Mouse (Mus musculus) T-helper 17 cell (primary cell): ENCODE measurements around the gene Lrba.

Source experiments
- in situ Hi-C, 2 experiments: fragments of 300-600 bp; cut with MboI, MseI; formaldehyde crosslinking; loops; 1 replicate in 1 of 2; 2 replicates in 1 of 2; pipeline ENCODE4 v1.15.1; 2025; ENCODE audit warnings: high pct_unique_total_duplicates in 2 of 2

Gene Lrba

DNA sequence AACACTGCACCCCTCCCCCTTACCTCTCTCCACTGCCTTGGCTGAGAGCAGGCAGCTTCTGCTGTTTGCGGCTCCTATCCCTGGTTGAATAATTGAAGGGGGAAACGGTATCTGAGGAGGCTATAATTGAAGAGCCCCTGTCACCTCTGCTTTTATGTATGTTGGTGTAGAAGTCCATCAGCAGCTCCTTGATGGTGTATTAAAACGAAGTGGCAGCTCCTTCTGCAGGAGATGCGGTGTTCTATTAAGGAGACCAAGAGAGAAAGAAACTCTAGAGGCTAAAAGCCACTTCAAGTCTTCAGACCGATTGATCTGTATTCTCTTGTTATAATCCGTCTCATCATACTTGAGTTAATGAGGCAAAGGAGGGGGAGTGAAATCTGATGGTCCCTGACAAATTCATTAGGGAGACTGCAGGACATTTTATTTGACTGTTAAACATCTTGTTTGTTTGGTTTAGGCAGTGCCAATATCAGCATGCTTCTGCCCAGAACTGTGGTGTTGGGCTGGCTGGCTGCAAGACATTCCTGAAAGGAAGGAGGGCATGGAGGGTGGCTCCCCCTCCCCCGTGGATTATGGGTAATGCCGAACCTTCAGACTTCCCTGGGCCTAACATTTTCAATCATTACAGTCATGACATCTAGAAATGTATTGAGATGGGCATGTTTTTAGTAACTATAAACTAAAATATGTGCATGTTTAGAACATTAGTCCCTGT is 326.7 kb downstream of the Lrba start:
- in situ Hi-C loops: no loop called here

DNA sequence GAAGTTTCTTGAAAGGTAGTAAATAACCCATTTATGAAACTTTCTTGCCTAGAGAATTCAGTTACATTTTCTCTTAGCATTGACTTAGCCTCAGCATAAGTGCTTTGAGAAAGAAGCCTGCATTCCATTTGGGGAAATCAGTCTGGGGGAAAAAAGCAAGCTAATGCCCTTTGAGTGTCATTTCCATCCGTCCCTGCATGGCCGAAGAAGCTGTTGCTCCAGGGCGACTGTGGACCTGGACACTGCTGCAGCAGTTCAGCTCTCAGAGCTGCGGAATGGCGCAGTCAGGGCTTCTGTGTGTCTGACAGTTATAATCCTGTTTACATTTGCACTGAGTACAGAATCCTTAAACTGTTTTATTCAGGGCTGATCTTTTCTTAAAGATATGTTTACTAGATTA is 327.7 kb downstream of the Lrba start:
- in situ Hi-C loops: no loop called here

DNA sequence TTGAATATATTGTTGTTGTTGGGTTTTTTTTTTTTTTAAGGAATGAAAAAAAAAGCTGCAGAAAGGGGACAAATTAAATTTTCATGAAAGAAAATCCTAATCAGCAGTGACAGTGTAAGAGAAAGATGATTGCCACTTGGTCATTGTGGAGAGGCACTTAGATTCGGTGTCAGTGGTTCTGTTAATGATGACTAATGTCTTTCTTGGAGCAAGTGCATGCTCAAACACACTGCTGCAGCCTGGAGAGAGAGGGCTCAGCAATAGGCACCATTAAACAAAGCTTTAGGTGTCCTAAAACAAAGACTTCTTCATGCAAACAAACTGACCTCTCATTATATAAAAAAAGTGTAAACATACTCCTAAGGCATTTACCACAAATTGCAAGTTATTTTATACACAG is 334.5 kb downstream of the Lrba start:
- in situ Hi-C loops: no loop called here

DNA sequence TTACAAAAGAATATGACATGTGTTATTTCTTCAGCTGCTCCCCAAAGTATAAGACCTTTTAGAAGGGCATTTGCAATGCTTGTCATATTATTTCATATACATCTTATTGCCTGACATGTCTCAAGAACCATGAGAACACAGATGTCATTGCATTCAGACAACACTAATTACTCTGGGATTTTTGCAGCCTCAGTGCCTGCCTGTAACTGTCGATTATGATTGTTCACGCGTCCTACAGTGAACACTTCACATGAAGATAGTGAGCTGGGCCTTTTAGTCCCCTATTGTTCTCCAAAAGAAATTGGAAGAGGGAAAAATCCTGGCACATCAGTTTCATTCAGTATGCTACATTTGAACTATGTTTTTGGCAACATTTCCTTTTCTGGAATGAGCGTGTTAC is 335.2 kb downstream of the Lrba start:
- in situ Hi-C loops: no loop called here

DNA sequence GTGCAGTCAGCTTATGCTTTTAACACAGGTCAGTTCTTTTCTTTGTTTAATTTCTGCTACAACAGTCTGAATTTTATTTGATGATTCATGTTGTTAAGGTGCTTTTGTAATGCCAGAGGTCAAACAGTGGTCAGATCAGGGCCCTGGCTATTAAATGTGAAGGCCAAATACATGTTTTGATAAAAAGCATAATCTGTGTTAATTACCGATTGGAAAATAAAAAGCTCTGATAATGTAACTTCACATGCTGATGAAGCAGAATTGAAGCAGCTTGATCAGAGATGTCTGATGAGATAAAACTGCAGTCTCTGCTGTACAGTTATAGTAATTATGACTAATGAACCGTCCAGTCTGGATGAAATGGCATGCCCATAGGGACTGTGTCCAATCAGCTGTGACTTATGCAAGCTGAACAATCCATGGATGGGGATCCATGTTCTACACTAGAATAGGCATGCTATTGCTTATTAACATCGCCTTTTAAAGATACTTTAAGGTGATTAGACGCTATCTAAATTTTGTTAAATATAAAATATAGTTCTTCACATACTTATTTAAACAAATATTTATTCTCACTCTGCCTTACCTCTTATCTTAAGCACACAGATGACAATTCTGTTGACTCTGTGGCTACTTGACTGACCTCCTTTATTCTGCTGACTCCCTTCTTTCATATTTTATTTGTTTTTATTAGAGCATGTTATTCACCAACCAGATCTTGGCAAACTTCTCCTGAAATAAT is 336.0 kb downstream of the Lrba start:
- in situ Hi-C loops: no loop called here

DNA sequence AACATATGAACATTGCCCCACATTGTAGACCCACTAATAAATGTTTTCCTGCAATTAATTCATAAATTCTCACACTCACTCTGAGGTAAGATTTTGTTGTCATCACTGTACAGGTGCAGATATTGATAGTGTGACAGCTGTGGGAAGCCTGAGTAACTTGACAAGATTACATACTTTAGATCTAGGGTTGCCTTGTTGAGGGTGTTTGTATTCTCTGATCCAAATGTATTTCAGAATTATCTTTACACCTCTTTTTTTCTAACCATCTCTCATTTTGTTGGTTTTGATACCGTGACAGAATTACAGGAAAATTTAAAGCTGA is 336.5 kb downstream of the Lrba start:
- in situ Hi-C loops: no loop called here

DNA sequence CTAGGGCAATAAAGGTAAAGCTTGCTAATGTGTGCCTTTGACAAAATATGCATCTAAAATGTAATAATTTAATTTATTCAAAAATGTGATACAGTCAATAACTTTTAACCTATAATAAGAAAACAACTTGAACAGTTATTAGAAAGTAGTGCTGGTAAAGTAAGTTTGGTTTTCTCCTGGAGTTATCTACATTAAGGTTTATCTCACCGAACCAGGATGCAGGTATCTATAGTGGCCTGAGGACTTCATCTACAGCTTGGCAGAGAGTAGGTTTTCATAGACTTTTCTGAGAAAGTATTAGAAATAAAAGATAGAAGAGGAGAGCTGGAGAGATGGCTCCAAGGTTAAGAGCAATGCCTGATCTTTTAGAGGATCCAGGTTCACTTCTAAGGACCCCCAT is 336.9 kb downstream of the Lrba start:
- in situ Hi-C loops: no loop called here

DNA sequence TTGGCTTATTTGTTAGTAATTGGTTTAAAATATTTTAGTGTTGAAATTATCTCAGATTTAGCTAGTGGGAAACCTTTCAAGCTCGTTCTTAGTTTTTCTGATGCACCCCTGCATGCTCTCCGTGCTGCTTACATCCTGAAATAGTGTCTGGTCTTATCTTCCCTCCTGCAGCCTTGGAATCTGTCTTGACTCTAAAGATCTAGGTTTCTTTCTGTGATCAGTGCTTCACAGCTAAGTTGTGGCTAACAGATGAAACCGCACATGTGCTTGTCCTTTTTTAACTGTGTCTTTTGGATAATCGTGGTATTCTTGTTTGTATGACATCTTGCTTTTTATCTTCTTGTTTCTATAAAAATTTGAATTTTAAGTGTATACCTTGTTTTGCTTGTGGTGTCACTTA is 342.8 kb downstream of the Lrba start:
- in situ Hi-C loops: no loop called here

DNA sequence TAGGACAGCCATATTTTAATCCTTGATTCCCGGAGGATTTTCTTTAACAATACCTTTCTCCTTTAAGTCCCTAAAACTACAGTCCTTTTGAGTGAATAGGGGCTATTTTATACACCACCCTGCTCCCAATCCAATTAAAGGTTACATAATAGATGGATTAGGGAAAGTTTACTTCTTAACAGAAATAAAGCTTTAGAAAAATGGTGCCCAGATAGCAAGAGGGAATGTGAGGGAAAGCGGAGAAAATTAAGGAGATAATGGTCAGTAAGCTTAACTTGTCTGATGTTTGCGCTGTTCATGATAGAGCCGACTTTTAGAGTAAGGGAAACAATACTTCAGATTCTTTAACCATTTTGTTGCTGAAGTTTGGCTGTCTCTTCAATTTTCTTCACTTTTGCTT is 347.0 kb downstream of the Lrba start:
- in situ Hi-C loops: no loop called here

DNA sequence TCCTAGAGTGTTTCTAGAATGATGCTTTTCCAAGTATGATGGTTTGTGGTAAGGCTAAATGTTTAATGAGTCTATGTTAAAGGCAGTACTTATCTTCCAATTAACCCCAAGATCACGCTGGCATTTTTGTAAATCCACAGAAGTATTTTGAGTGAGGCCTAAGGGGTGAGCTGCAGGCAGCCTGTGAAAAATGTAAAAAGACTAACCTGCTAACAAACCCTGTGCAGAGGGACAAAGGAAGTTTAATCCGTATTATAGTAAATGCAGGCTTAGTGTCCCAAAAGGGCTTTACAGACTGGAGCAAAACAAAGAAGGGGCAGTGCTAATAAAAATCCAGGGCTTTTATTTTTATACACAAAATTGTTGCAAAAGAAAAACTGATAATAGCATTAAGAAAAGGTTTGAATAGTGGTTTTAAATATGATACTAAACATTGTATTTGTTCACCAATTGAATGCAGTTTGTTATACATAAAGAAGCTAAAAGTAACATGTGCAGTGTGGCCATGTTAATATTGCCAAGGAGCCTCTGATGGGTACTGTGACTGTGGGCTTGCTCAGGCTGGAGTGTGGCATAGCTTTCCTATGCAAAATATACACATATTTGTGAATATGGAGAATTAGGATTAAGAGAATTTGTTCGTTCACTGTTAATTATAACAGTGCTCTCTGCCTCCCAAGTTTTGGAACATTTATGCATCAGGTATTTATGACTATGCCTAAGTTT is 348.2 kb downstream of the Lrba start:
- in situ Hi-C loops: no loop called here

DNA sequence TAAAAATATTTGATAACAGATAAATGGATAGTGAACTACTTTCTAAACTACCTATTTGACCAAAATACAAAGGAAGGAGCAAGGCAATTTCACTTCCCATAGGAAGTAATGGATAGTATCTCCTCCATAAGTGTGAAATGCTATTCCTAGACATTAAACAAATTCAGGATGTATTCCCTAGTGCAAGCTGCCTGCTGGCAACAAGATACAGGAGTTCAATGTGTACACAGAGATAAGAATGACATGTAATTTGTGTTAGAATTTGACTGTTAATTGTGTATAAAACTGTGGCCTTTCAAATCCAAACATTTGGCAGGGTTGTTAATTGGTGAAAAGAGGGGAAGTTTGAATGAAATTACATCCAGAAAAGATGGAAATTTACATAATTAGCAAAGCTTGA is 350.8 kb downstream of the Lrba start:
- in situ Hi-C loops: no loop called here

DNA sequence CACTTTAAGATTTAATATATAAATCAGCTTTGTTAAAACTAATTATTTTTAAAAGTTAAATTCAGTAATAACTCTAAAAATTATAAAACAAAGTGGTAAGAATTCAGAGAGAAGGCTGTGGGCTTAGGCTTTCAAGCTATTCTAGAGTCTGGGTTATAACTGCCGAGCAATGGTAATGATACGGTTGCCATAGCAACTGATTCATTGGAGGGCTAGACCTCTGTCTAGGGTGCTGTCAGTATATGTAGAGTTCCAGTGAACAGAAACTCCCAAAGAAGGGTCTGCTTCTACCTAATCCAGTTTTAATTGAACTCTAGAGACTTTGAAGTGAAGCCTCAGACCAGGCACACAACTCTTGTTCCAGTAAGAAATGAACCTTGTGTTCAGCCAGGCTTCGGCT is 377.8 kb downstream of the Lrba start:
- in situ Hi-C loops: no loop called here

DNA sequence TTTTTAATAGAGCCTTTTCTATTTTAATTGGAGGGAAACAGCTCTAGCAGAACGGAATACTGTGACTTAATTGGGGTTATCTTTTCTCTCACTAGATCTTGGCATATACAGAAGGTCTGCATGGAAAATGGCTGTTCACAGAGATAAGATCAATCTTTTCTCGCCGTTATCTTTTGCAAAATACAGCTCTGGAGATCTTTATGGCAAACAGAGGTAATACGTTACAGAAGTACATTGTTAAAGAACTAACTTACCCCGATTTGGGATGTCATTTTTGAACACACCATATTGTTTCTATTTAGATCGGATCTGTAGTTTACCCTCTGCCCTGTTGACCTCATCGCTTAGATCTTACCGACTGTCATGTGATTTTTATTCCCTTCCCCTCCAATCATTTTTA is 381.3 kb downstream of the Lrba start:
- in situ Hi-C loops: no loop called here

DNA sequence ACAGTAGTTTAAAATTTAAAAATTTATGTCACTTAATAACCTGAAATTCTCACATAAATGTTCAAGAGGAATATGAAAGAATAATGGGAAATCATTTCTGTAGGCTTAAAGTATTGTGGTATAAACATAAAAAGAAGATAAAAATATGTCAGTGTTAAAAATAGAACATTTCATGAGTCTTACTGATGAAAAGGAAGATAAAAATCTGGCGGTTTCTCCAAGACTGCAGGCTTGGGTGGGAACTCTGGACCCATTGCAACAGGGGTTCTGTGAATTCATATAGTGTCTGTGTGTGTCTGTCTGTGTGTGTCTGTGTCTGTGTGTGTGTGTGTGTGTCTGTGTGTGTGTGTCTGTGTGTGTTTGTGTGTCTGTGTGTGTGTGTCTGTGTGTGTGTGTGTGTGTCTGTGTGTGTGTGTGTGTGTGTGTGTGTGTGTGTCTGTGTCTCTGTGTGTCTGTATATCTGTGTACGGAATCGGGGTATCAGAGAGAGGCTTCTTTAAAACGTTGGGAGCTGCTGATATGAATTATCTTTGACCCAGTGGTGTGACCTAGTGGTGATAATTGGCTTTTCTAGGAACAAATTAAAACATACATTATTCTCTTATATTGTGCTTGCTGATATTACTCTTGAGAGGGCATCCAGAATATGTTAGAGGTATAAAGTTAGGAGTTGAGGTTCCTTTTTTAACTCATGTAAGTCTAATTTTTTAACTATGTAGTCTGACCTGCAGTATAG is 402.7 kb downstream of the Lrba start:
- in situ Hi-C loops: no loop called here

DNA sequence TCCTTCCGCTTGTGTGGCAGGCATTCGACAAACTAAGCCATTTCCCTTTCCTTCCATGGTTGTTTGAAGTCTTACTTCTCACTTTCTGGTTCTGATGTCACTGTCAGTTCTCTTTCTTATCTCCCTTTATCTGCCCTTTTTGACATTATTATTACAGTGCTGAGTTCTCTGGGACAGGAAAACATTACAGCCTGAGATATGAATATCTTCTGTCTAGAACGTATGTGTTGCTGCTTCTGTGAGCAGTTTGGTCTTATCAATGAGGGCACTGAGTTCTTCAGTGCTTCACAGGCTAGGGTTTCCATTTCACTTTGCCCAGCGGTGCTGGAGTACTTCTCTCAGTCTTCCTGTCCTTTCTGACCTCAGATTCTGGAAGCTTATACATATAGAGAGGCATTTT is 404.9 kb downstream of the Lrba start:
- in situ Hi-C loops: no loop called here

DNA sequence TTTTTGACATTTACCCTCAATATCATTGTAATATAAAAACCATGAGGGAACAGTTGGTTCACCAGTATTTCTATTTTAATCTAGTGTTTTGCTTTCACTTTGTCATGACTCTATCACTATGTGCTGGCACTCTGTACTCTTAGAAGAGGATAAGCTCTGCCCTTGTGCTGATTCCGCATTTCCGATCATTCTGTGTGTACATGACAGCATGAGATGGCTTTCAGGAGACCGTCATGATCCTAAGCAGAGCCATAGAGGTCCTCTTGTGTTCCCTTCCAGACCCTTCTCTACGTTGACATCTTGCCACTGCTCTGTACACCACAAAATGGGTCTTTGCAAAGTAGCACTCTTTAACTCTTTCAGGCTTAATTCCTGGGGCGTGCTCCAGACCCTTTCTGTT is 411.0 kb downstream of the Lrba start:
- in situ Hi-C loops: no loop called here

DNA sequence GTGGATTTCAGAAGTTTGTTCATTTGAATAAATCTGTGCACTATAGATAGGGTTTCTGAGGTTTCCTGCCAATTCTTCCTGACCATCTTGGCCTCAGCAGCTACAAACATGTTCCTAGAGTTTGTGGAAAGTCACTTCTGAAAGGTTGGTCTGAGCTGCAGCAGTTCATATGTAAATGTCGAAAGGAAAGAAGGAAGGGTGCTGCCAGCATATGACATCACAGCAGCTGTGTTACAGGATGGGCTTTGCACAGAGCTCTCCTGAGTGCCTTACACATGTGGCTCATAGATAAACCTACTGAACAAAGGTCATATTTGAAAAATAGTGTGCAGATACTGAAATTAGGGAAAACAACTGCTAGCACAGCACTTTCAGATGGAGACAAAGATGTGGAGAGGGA is 411.5 kb downstream of the Lrba start:
- in situ Hi-C loops: no loop called here

DNA sequence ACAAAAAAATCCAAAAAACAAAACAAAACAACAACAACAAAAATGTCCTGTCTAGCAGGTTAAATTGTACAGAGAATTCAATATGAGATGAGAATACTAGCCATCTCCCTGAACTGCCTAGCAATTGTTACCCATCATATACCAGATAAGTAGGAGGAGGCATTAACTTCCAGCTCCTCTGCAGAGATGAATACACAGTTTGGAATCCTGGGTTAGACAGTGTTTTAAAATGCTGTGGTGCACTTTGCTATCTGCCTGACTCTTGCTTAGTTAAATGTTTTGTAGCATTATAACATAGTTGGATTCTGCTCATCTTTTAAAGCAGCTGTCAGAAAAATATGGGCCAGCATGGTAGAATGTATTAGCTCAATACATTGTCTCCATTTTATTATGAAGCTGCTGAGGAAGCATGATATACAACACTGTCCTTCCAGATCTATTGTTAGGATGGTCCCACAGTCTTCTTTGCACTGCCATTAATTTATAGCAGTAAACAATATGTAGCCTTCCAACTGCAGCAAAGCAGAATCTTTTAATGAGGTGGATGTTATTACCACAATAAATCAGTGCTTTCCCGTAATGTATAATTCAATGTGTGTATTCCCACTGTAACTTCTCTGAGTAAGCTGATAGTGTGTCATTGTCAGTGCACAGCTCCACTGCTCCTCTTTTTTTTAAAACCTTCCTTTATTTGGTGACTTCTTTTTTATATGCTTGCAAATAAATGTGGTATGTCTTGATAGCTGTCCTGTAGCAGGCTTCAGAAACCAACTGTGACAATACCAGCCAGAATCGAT is 414.3 kb downstream of the Lrba start:
- in situ Hi-C loops: no loop called here

DNA sequence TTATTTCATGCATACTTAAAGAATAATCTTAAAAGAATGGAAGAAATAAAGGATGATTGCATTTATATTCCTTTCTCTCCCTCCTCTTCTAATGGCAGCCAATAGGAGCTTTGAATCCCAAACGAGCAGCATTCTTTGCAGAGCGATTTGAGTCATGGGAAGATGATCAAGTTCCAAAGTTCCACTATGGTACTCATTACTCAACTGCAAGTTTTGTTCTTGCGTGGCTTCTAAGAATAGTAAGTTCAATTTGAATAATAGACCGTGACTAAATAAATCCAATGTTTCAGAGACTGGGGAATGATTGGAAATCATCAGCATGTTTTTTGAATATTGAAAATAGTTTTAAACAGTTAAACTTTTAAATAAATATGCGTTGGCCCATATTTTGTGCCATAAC is 416.9 kb downstream of the Lrba start:
- in situ Hi-C loops: loop anchor here in 1 of 2 experiments (10.0 kb wide), 1 partner anchor 193 kb away; no protein-coding TSS in a partner anchor

DNA sequence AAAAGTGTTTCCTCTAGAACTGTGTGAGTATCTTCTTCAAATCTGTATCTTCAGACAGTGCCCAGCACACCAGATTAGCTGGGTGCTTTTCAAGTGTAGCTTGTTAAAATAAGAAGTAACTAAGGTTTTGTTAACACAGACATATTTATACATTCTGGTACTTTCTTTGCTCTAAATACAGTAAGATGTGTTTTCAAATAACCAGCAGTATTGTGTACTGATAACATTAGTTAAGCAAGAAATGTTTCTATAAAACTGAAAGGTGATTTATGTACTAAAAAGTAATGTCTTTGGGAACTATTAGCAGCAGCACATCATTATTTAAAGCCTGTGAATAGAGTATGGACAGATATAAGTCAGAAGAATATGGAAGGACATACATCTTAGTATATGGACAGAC is 417.3 kb downstream of the Lrba start:
- in situ Hi-C loops: loop anchor here in 1 of 2 experiments (10.0 kb wide), 1 partner anchor 193 kb away; no protein-coding TSS in a partner anchor

DNA sequence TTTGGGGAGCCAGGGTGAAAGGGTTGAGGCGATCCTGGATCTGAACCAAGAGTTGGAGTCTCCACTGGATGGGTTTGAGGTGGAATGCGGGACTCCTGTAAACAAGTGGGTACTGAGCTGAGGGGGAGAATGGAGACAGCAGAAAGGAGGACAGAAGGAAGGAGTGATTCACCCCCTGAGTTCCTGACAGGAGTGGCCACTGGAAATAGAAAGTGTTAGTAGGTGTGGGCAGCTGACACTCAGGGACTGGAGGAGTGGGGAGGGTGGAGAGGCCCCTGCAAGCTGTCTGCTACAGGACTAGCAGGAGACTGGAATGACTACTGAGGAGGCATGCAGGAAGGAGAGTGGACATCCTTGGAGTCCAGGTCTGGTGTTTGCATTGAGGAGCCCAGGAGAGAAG is 422.3 kb downstream of the Lrba start:
- in situ Hi-C loops: loop anchor here (5.0 to 10.0 kb wide), 2 partner anchors 188 to 881 kb away; partner anchors contain the start of gene Etv3 (in 1 of the 2)
